Mouse (Mus musculus) limb, embryonic 10.5 days (tissue): ENCODE data around the gene Hhipl1. TPM values are rescaled to one million over a fixed set of nuclear protein-coding genes. Genes with fewer than 3 reads are reported as not detected.
A peak's percentile ranks its signal among the peaks of the same experiment; 100 is the strongest.

ENCODE experiments used
- DNase-seq: peaks from one replicate; pipeline ENCODE4 v3.0.0-alpha.2; 2017; ENCODE audit warnings: low spot score
- H3K27ac ChIP-seq: fragments of 300-500 bp; sonication (generic); 2 replicates; pipeline ENCODE4 v1.5.1; 2016; ENCODE audit warnings: mild to moderate bottlenecking
- H3K27me3 ChIP-seq: fragments of 300-500 bp; sonication (generic); 2 replicates; pipeline ENCODE4 v1.6.1; 2016; ENCODE audit warnings: low read depth, mild to moderate bottlenecking; ENCODE audit not compliant: poor library complexity, severe bottlenecking
- H3K36me3 ChIP-seq: fragments of 300-500 bp; sonication (generic); 2 replicates; pipeline ENCODE4 v1.6.1; 2016; ENCODE audit warnings: mild to moderate bottlenecking, moderate library complexity
- H3K4me1 ChIP-seq: fragments of 300-500 bp; sonication (generic); 2 replicates; pipeline ENCODE4 v1.6.1; 2016
- H3K4me3 ChIP-seq: fragments of 300-500 bp; sonication (generic); 2 replicates; pipeline ENCODE4 v1.5.1; 2016; ENCODE audit warnings: mild to moderate bottlenecking, moderate library complexity
- H3K9me3 ChIP-seq: fragments of 300-500 bp; sonication (generic); replicated peaks from 2 replicates; pipeline ENCODE4 v1.6.1; 2016; ENCODE audit warnings: mild to moderate bottlenecking
- WGBS: fragments of 180-500 bp; shearing (Covaris S2); methylation state at CpG from one replicate; pipeline ENCODE4 v1.1.7; 2016; 5-methylcytosine and 5-hydroxymethylcytosine counted together
- polyA plus RNA-seq: library from polyadenylated mRNA; unstranded; fragments of >200 nt; fragmentation: Nextera tagmentation; extraction: Ambion mirVana; gene quantifications from 2 replicates; pipeline ENCODE4 v1.2.1, GENCODE M21; 2016

Hhipl1 gene
- polyA plus RNA-seq, 1 experiment from 2014 or later: 0.21 TPM

DNA sequence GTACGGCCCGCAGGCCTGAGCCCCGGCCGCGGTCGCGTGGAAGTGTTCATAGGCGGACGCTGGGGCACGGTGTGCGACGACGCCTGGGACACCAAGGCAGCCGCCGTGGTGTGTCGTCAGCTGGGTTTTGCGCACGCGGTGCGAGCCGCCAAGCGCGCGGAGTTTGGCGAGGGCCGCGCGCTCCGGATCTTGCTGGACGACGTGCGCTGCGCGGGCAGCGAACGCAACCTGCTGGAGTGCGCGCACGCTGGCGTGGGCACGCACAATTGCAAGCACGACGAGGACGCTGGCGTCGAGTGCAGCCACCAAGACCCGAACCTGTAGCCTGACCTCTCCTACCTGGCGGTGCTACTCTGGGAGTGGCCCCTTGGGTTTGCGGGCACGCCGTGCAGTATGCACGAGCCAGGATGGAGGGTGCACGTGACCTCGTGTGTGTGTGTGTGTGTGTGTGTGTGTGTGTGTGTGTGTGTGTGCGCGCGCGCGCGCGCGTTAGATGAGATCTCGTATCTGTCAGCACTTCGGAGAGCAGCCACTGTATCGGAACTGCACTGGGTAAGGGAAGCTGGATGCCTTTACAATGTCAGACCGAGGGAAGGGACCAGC is 21.9 kb downstream of the Hhipl1 start:
- Histone ChIP-seq H3K4me3 (peak overlapping the region; percentile 50), H3K9me3 (no peaks in the 10 kb centered on the region), H3K27me3 (peaks cover 80% of the 10 kb centered on the region), H3K27ac (peak overlapping the region; percentile 54), H3K36me3 (no peaks in the 10 kb centered on the region), H3K4me1 (peaks cover 18% of the 10 kb centered on the region)
- 2% methylated on average over 63 of the region's 66 CpGs for WGBS
- peak; percentile 61 for DNase-seq

DNA sequence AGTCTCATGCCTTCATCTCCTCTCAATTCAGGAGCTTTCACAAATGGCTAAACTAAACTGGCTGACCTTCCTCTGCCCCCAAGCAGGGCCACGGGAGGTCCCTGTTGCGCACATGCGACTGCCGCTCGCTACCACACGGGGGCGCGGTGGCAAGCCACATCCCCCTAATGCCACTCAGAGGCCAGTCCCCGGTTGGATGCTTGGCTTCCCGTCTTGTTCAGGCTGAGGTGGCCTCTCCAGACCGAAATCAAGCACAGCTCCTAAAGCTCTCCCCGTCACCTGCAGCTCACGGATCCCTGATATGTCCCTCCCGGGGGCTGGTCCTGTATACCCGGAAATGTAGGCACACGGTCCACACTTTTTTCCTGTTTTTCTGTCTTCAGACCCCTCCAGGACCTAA is 27.0 kb downstream of the Hhipl1 start:
- no peak overlapping the region for H3K27ac ChIP-seq
- peak; percentile 94 for DNase-seq
- peaks cover 30% of the 10 kb centered on the region for H3K4me1 ChIP-seq

DNA sequence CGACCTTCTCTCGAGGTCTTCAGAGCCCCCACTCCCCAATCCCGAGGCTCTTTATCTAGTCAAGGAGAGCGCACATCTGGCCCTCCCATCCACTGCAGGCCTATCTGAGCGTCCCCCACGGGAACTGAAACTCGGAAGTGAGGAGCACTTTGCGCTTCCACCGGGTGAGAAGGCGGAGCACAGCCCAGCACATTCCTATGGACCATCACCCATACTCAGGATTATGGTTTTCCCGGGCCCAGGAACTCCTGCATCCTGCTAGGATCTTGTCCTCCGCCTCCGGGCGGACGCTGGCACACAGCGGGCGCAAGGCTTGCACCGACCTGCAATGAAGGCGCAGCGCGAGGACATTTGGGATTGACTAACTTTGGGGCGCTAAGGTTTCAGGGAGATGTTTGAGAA is 27.4 kb downstream of the Hhipl1 start:
- Histone ChIP-seq H3K4me1 (peaks cover 30% of the 10 kb centered on the region), H3K36me3 (no peaks in the 10 kb centered on the region), H3K4me3 (peak overlapping the region; percentile 82), H3K9me3 (no peaks in the 10 kb centered on the region), H3K27ac (no peak overlapping the region), H3K27me3 (peaks cover 81% of the 10 kb centered on the region)
- 2% methylated on average over 22 of the region's 22 CpGs for WGBS
- DNase-seq: no peak

More for the DNA sequence above, 27.0 kb downstream of the Hhipl1 start:
- WGBS: 2% methylated on average over 16 of the region's 16 CpGs
- peaks cover 82% of the 10 kb centered on the region for H3K27me3 ChIP-seq
- H3K4me3 ChIP-seq: peak overlapping the region; percentile 82
- no peaks in the 10 kb centered on the region for H3K9me3 ChIP-seq
- no peaks in the 10 kb centered on the region for H3K36me3 ChIP-seq

DNA sequence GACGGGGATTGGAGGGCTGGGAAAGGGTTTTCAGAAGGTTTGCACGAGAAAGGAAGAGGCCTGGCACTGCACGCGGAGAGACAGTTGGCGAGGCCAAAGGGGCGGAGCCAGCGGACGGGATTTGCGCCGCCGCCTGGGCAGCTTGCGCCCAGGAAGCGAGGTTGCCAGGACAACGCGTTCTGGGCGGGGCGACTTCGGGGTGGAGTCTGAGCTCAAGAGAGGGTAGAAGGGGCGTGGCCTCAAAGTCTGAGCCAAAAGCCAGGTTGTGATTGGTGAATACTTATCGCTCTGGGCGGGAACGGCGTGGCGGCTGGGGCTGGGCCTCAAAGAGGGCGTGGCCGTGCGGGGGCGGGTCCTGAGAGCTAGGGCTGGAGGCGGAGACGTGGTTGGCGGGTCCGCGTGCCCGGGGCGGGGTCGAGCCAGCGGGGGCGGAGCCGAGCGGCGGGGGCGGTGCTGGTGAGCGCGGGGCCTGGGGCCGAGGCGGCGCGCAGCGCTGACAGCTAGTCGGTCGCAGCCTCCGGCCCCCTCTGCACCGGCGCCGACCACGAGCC is 27.9 kb downstream of the Hhipl1 start, which contains the start of gene Cyp46a1:
Gene Cyp46a1, plus strand, starts transcription at position 487 of the 551 bp plus-strand sequence.
- Histone ChIP-seq H3K4me1 (peaks cover 31% of the 10 kb centered on the region), H3K36me3 (no peaks in the 10 kb centered on the region), H3K27me3 (peaks cover 76% of the 10 kb centered on the region), H3K27ac (peak within 1 kb of the TSS; percentile 64), H3K9me3 (no peaks in the 10 kb centered on the region), H3K4me3 (peak within 1 kb of the TSS; percentile 82)
- peak; percentile 99 for DNase-seq
- under 1% methylated on average over 55 of the region's 56 CpGs for WGBS

DNA sequence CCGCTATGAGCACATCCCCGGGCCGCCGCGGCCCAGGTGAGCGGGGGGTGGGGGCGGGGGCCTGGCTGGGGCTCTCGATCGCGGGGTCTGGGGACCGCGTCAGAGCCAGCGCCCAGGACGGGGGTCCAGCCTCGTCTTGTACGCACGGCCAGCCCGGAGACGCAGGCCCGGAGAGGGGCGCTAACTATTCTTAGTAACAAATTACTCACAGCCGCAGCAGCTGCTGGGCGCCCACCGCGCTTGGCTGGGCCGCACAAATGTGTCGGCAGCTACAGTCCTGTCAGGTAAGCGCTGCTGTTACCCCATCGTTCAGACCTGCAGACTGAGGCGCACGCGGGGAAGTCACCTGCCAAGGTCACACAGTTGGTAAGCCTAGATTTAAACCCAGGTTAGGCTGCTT is 28.5 kb downstream of the Hhipl1 start:
- peaks cover 70% of the 10 kb centered on the region for H3K27me3 ChIP-seq
- peak overlapping the region; percentile 82 for H3K4me3 ChIP-seq
- H3K4me1 ChIP-seq: peaks cover 36% of the 10 kb centered on the region
- peak overlapping the region; percentile 64 for H3K27ac ChIP-seq
- no peak for DNase-seq
- WGBS: 1% methylated on average over 32 of the region's 32 CpGs
- H3K9me3 ChIP-seq: no peaks in the 10 kb centered on the region
- H3K36me3 ChIP-seq: no peaks in the 10 kb centered on the region

DNA sequence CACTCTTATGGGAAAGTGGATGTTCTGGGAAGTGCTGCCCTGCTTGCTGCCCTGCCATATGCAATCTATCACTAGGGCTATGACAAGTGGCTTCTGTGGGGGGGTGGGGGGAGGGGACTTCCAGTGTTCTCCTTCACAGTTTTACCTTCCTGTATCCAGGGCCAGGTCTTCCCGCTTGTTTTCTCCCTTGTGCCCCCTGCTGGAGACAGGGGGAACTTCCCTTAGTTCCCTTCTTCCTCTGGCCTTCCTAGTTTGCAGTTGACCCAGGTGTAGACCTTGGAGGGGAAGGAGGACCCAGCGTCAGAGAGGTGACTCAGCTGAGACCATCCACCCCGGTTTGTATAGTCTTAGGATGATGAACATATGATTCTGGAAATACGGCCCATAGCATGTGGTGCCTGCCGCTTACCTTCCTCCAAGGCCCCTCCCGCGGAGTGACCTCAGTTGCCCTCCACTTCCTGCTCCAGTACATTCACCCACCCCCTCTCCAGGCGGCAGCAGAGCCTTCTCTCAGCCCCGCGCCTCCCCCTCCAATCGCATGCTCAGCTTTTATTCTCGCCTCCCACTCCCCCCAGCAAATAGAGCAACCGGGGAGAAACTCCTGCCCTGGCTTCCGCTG is 32.6 kb downstream of the Hhipl1 start:
- peak; percentile 81 for DNase-seq
- Histone ChIP-seq H3K4me3 (peak overlapping the region; percentile 33), H3K9me3 (no peaks in the 10 kb centered on the region), H3K27ac (peak overlapping the region; percentile 75), H3K27me3 (peaks cover 47% of the 10 kb centered on the region), H3K36me3 (no peaks in the 10 kb centered on the region), H3K4me1 (peaks cover 28% of the 10 kb centered on the region)
- 10% methylated on average over 14 of the region's 14 CpGs for WGBS

DNA sequence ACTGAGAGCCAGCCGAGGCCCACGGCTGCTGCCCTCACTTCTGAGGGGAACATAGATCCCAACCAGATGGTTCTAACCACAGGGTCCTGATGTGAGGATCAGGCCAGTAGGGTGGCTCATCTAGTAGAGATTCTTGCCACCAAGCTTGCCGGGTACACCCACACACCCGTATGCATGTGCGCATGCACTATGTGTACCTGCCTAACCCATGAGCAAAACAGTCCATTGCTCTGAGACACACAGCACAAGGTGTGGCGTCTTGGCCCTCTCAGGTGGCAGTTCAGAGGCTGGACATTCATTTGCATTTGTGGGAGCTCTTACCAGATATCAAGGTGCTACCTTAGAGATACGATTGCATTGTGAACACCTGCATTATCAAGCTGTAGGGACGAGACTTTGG is 42.1 kb downstream of the Hhipl1 start:
- H3K4me1 ChIP-seq: peaks cover 15% of the 10 kb centered on the region
- H3K27ac ChIP-seq: no peak overlapping the region
- DNase-seq: no peak
- peaks cover 48% of the 10 kb centered on the region for H3K27me3 ChIP-seq
- 82% methylated on average over 8 of the region's 8 CpGs for WGBS
- no peak overlapping the region for H3K4me3 ChIP-seq
- no peaks in the 10 kb centered on the region for H3K36me3 ChIP-seq
- H3K9me3 ChIP-seq: no peaks in the 10 kb centered on the region

DNA sequence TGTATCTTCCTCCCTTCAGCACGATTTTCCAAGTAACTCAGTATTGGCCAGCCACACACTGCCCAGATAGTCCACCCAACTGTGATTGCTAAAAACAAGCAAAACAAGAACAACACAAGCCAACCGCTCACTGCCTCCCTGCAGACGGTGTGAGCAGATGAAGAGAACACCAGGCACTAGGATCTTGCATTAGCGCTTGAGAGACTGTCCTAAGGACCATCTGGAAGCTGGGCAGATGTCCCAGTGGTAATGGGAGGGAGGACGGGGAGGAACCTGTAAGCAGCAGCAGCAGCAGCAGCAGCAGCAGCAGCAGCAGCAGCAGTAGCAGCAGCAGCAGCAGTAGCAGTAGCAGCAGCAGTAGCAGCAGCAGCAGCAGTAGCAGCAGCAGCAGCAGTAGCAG is 43.0 kb downstream of the Hhipl1 start:
- 66% methylated on average over 5 of the region's 5 CpGs for WGBS
- no peak overlapping the region for H3K27ac ChIP-seq
- H3K9me3 ChIP-seq: no peaks in the 10 kb centered on the region
- no peak for DNase-seq
- H3K4me3 ChIP-seq: no peak overlapping the region
- peaks cover 57% of the 10 kb centered on the region for H3K27me3 ChIP-seq
- no peaks in the 10 kb centered on the region for H3K36me3 ChIP-seq
- peaks cover 15% of the 10 kb centered on the region for H3K4me1 ChIP-seq

DNA sequence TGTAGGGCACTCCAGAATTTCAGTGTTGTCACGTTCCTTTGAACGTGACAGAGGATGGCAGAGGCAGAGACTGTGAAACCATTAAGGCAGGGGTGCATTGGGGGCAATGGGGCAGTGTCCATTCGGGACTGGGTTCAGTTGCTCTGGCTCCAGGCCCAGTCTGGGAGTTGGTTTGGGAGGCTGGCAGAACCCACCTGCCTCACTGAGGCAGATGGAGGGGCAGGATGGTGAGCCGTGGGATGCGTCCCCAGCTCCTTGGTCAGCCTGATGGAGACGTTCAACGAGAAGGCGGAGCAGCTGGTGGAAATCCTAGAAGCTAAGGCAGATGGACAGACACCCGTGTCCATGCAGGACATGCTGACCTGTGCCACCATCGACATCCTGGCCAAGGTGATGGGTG is 44.9 kb downstream of the Hhipl1 start:
- no peak overlapping the region for H3K4me3 ChIP-seq
- H3K9me3 ChIP-seq: no peaks in the 10 kb centered on the region
- peaks cover 15% of the 10 kb centered on the region for H3K4me1 ChIP-seq
- no peak for DNase-seq
- H3K27me3 ChIP-seq: peaks cover 68% of the 10 kb centered on the region
- H3K27ac ChIP-seq: no peak overlapping the region
- 87% methylated on average over 10 of the region's 10 CpGs for WGBS
- no peaks in the 10 kb centered on the region for H3K36me3 ChIP-seq

DNA sequence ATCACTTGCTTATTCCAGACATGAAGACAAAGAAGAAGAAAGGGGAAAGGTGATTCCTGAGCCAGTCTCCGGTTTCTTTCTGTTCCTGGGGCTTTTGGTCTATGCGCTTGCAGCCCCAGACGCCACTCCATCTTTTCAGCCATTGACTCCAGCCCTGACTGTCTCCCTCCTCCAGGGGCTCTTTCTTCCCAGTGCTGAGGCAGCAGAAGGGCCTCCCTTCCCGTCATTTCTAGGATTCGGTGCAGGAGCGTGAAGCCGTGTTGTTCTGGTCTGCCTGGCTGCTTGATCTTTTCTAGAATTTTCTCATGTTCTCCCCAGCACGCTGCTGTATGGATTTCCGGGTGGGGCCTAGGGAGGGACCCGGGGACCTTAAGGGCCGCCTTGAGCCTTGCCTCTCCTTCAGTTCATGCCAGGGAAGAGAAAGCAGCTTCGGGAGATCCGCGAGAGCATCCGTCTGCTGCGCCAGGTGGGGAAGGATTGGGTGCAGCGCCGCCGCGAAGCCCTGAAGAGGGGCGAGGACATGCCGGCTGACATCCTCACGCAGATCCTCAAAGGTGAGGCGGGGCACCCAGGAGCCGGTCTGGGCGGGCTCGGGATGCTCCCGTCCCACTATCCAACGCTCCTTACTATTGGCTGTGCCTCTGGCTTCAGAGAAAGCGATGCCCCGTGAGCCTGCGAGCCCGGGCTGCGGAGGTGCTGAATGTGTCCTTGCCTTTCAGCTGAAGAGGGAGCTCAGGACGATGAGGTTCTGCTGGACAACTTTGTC is 46.5 kb downstream of the Hhipl1 start:
- Histone ChIP-seq H3K27me3 (peaks cover 68% of the 10 kb centered on the region), H3K9me3 (no peaks in the 10 kb centered on the region), H3K27ac (no peak overlapping the region), H3K4me3 (peak overlapping the region; percentile 37), H3K36me3 (no peaks in the 10 kb centered on the region), H3K4me1 (peaks cover 15% of the 10 kb centered on the region)
- WGBS: 8% methylated on average over 35 of the region's 35 CpGs
- peak; percentile 56 for DNase-seq

DNA sequence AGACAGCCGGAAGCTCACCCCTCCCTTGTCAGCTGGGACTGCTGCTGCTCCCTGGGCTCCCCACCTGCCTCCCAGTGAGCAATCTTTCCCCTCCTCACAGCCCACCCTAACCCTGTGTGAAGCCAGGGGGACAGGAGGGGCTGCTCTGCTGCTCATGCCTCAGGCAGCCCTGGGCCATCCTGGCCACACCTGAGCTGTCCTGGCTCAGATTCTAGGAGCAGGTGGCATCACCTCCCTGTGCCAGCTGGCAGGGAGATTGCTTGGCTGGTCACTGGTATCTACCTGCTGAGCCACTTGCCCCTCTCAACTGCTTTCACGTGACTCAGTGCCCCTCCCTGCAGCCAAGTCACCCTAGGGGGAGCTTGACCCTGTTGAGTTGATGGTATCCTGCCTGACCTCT is 48.2 kb downstream of the Hhipl1 start:
- H3K4me3 ChIP-seq: no peak overlapping the region
- peaks cover 15% of the 10 kb centered on the region for H3K4me1 ChIP-seq
- H3K27me3 ChIP-seq: peaks cover 59% of the 10 kb centered on the region
- no peak overlapping the region for H3K27ac ChIP-seq
- no peak for DNase-seq
- H3K9me3 ChIP-seq: no peaks in the 10 kb centered on the region
- no peaks in the 10 kb centered on the region for H3K36me3 ChIP-seq
- 67% methylated on average over 2 of the region's 2 CpGs for WGBS

DNA sequence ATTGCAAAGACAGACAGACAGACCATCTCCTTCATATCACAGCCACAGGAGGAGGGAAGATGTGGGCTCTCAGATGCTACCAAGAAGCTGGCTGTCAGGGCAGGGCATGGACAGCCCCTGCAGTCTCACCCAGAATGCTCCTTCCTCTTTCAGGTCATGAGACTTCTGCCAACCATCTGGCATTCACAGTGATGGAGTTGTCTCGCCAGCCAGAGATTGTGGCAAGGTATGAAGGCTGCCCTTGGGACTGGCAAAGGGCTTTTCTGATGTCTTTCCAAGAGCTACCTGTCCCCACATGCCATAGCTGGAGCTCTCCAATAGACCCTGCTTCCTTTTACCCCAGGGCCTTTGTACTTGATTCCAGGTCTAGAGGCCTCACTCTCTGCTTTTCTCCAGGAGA is 49.2 kb downstream of the Hhipl1 start:
- Histone ChIP-seq H3K4me3 (no peak overlapping the region), H3K36me3 (no peaks in the 10 kb centered on the region), H3K4me1 (peaks cover 9% of the 10 kb centered on the region), H3K27me3 (peaks cover 49% of the 10 kb centered on the region), H3K9me3 (no peaks in the 10 kb centered on the region), H3K27ac (no peak overlapping the region)
- no peak for DNase-seq
- 88% methylated on average over 1 of the region's 1 CpGs for WGBS

DNA sequence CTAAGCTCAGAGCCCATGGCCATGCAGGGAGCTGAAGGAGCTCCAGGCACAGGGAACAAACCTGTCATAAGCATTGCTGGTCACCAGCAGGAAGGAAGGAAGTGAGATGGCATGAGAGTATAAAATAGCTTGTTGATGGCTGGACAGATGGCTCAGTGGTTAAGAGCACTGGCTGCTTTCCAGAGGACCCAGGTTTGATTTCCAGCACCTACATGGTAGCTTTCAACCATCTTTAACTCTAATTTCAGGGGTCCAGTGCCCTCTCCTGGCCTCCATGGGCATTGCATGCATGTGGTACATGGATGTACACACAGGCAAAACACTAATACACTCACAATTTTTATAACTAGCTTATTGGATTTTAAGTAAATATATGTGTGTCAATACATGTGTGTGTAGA is 49.9 kb downstream of the Hhipl1 start:
- Histone ChIP-seq H3K4me1 (peaks cover 9% of the 10 kb centered on the region), H3K9me3 (no peaks in the 10 kb centered on the region), H3K27ac (no peak overlapping the region), H3K27me3 (peaks cover 42% of the 10 kb centered on the region), H3K4me3 (no peak overlapping the region), H3K36me3 (no peaks in the 10 kb centered on the region)
- DNase-seq: no peak
